Mouse (Mus musculus) urinary bladder, postnatal 0 days (tissue): ENCODE results near the gene Zfp119a. TPM values are rescaled to one million over a fixed set of nuclear protein-coding genes. Genes with fewer than 3 reads are reported as not detected.

Experiments used
- polyA plus RNA-seq: library from polyadenylated mRNA; unstranded; fragments of >200 nt; fragmentation: Nextera tagmentation; extraction: Ambion mirVana; gene quantifications from 2 replicates; pipeline ENCODE4 v1.2.1, GENCODE M21; 2015

The Zfp119a gene
- 5.5 and 6.0 TPM in 2 replicates for polyA plus RNA-seq

DNA sequence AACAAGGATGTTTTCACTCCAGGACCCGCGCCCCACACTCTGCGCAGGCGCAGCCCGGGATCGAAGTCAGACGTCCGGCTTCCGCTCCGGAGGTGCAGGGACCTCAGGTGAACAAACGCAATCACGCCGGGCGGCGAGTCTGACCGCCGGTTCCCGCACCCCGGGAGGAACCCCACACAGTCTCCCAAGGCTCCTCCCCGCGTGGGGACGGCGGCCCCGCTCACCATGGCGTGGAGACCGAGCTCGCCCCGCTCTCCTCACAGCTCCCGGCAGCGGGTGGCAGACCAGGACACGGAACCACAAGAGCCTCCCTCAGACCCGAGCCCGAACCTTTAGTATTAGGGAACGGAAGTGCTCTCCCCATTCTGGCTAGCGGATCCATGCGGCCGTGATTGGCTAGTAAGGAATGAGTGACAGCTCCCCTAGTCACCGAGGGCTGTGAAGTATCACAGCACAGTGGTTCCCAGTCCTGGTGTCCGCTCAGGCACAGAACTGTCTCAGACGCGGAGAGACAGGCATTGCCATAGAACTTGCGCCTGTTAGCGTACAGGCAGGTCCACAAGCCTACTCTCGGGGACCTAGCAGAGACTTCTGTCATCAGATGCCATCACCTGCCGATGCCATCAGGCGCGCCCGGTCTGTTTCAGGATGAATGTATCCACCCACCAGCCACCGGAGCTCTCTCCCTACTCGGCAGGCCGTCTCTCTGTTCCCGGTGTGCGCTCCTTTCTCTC is at the start of gene Zfp119a:
TSS of gene Zfp119a (minus strand) at position 295 of the 734 bp plus-strand sequence.

Other genes starting within 250 kb of the Zfp119a start
- gene Pot1b, start 166.3 kb downstream of the Zfp119a start, polyA plus RNA-seq, result 4.1 and 5.3 TPM in 2 replicates
- 0.16 and 0.31 TPM in 2 replicates for gene Adgre4, start 128.9 kb downstream of the Zfp119a start, polyA plus RNA-seq
- gene Zfp959, start 13.2 kb upstream of the Zfp119a start, polyA plus RNA-seq, result 7.9 and 8.5 TPM in 2 replicates
- 5.9 and 6.2 TPM in 2 replicates for gene Zfp119b, start 70.6 kb upstream of the Zfp119a start, polyA plus RNA-seq
- 2.3 and 3.0 TPM in 2 replicates for gene Ebi3, start 73.7 kb upstream of the Zfp119a start, polyA plus RNA-seq
- gene Yju2, start 80.2 kb upstream of the Zfp119a start, polyA plus RNA-seq, result 12.7 and 14.0 TPM in 2 replicates
- gene Shd, start 91.5 kb upstream of the Zfp119a start, polyA plus RNA-seq, result 0.92 and 1.1 TPM in 2 replicates
- gene Fsd1, start 107.6 kb upstream of the Zfp119a start, polyA plus RNA-seq, result 0.73 and 0.79 TPM in 2 replicates
- 19.1 and 20.0 TPM in 2 replicates for gene Stap2, start 126.7 kb upstream of the Zfp119a start, polyA plus RNA-seq
- gene Mpnd, start 126.8 kb upstream of the Zfp119a start, polyA plus RNA-seq, result 32.2 and 34.7 TPM in 2 replicates
- 85.7 and 100 TPM in 2 replicates for gene Sh3gl1, start 157.7 kb upstream of the Zfp119a start, polyA plus RNA-seq
- gene Chaf1a, start 161.5 kb upstream of the Zfp119a start, polyA plus RNA-seq, result 4.9 and 7.4 TPM in 2 replicates
- 43.9 and 47.2 TPM in 2 replicates for gene Ubxn6, start 196.1 kb upstream of the Zfp119a start, polyA plus RNA-seq
- 53.5 and 57.9 TPM in 2 replicates for gene Hdgfl2, start 200.7 kb upstream of the Zfp119a start, polyA plus RNA-seq
- 13.1 and 16.2 TPM in 2 replicates for gene Plin4, start 230.9 kb upstream of the Zfp119a start, polyA plus RNA-seq
- gene Plin5, start 238.7 kb upstream of the Zfp119a start, polyA plus RNA-seq, result 0.14 and 0.21 TPM in 2 replicates
- 3.4 and 7.2 TPM in 2 replicates for gene Lrg1, start 243.1 kb upstream of the Zfp119a start, polyA plus RNA-seq